Mouse (Mus musculus) spleen, postnatal 4 days (tissue): ENCODE data around the gene Slc9a3.

ENCODE experiments used
- DNase-seq, 2 experiments: peaks; one replicate each; pipeline ENCODE4 v3.0.0; 2022; ENCODE audit warnings: low spot score in 2 of 2

Slc9a3 gene

GRCm38 (mm10) chr13:74145983-74146622 is 24.8 kb downstream of the Slc9a3 start:
- no peak for DNase-seq

- DNase-seq: no peak
Measured at GRCm38 (mm10) chr13:74147327-74147726, 26.1 kb downstream of the Slc9a3 start.

- peak; percentile 59 to 80 for DNase-seq
Measured at GRCm38 (mm10) chr13:74166348-74167056, 45.2 kb downstream of the Slc9a3 start.

- DNase-seq: no peak
Measured at GRCm38 (mm10) chr13:74167057-74167413, 45.8 kb downstream of the Slc9a3 start.

GRCm38 (mm10) chr13:74167492-74167891 is 46.2 kb downstream of the Slc9a3 start:
- no peak for DNase-seq

GRCm38 (mm10) chr13:74169446-74170164 is 48.3 kb downstream of the Slc9a3 start:
- no peak for DNase-seq

- DNase-seq: no peak
Measured at GRCm38 (mm10) chr13:74172036-74172435, 50.8 kb downstream of the Slc9a3 start.

GRCm38 (mm10) chr13:74183011-74183695 is 61.9 kb downstream of the Slc9a3 start:
- no peak for DNase-seq

GRCm38 (mm10) chr13:74192613-74193012 is 71.4 kb downstream of the Slc9a3 start:
- DNase-seq: no peak

GRCm38 (mm10) chr13:74196451-74196850 is 75.2 kb downstream of the Slc9a3 start:
- no peak for DNase-seq

GRCm38 (mm10) chr13:74208317-74208985 is 87.2 kb downstream of the Slc9a3 start, which contains the start of gene Exoc3:
TSS of gene Exoc3 (minus strand) at chr13:74208732.
- DNase-seq: peak; percentile 88 to 94

GRCm38 (mm10) chr13:74208986-74209345 is 87.7 kb downstream of the Slc9a3 start:
- no peak for DNase-seq

GRCm38 (mm10) chr13:74218441-74218840 is 97.2 kb downstream of the Slc9a3 start:
- no peak for DNase-seq
